Mouse (Mus musculus): ENCODE data around the gene Wwox. TPM values are rescaled to one million over a fixed set of nuclear protein-coding genes. Genes with fewer than 3 reads are reported as not detected.

Wwox gene
- polyA plus RNA-seq, 1 experiment: 12.4 TPM

- Histone ChIP-seq H3K27ac (ENCODE audit: insufficient read depth, low read depth, low read length) (no peak overlapping the region), H3K4me3 (ENCODE audit: insufficient read depth, low read length) (no peak overlapping the region), H3K4me1 (ENCODE audit: control insufficient read depth, insufficient read depth, low read length) (no peaks in the 10 kb centered on the region)
- TF ChIP-seq CTCF (IDR thresholded peaks at IDR 0.05; ENCODE audit: low read depth, low read length): no peak
- no peak for TF ChIP-seq POLR2A (IDR thresholded peaks at IDR 0.05; ENCODE audit: borderline replicate concordance, low read depth, low read length)
These were observed 400.5 kb downstream of the Wwox start for GRCm38 (mm10) chr8:114839998-114840397.

DNA sequence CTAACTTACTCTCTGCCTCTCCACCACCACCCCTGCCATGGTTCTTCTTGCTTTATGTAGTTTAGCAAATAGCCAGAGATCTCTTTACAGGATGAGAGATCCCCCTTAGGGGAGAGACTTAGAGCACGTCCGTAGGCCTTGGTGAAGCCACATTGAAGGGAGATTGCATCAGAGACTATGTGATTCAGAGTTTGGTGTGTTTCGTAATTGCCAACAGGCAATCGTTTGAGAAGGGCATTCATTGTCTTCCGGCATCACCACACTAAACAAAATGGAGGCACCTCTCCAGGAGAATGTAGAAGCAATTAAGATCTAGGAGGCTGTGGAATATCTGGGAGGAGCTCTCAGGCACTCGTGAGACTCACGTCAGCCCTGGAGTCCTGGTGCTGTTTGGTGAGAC lies 408.2 kb downstream of the Wwox start:
- no peaks in the 10 kb centered on the region for H3K4me1 ChIP-seq (ENCODE audit: control insufficient read depth, insufficient read depth, low read length)
- no peak for TF ChIP-seq POLR2A (IDR thresholded peaks at IDR 0.05; ENCODE audit: borderline replicate concordance, low read depth, low read length)
- no peak for TF ChIP-seq CTCF (IDR thresholded peaks at IDR 0.05; ENCODE audit: low read depth, low read length)
- H3K27ac ChIP-seq (ENCODE audit: insufficient read depth, low read depth, low read length): no peak overlapping the region
- no peak overlapping the region for H3K4me3 ChIP-seq (ENCODE audit: insufficient read depth, low read length)

DNA sequence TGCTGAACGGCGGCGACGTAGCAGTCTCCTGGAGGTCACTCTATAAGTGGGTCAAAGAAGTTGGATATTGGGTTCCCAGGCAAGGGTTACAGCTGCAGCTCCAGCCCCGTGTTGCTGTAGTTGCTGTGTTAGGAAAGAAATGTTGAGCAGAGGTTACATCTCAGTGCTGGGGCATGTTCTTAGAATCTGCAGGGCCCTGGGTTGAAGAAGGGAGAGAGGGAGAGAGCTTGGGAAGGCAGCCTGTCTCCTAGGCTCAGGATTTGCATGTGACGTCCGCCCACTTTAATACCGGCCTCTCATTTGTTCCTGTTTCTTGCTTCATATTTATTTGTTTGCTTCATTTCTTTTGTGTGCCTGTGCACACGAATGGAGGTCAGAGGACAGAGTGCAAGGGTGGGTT lies 410.0 kb downstream of the Wwox start:
- no peak overlapping the region for H3K4me3 ChIP-seq (ENCODE audit: insufficient read depth, low read length)
- H3K27ac ChIP-seq (ENCODE audit: insufficient read depth, low read depth, low read length): no peak overlapping the region
- no peak for TF ChIP-seq POLR2A (IDR thresholded peaks at IDR 0.05; ENCODE audit: borderline replicate concordance, low read depth, low read length)
- no peak for TF ChIP-seq CTCF (IDR thresholded peaks at IDR 0.05; ENCODE audit: low read depth, low read length)
- no peaks in the 10 kb centered on the region for H3K4me1 ChIP-seq (ENCODE audit: control insufficient read depth, insufficient read depth, low read length)

DNA sequence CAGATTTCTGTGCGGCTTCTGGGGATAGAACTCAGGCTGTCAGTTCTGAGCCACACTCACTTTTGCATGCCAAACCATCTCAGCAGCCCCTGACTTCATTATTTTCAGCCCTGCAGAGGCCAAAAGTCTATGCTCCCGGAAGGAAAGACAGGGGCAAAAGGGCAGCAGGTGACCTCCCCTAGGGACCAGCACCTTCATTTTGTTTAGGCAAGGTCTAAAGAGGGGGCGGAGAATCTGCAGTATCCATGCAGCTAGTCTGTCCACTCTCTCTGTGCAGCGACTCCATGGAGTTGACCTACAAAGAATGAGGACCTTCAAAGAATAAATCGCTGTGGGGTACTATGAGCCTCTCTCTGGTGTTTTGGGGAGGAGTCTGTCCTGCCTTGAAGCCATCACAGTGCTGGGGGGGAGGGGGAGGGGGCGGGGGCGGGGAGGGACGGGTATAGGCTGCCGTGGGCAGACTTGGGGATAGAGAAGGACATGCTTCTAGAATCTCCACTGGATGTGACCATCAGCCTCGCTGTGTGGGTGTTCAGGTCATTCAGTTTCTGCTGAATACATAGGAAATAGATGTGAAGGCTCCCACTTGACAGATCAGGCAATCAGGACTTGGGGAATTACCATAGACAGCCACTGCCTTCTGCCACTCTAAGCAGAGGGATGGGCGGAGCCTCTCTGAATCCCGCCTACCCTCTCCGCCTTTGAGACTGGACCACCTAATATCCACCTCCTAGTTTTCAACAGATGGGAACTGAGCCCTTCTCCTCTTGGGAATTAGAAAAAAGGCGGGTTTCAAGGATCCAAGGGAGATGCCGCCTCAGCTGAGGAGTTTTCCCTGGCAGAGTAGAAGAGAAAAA lies 410.8 kb downstream of the Wwox start:
- no peaks in the 10 kb centered on the region for H3K4me1 ChIP-seq (ENCODE audit: control insufficient read depth, insufficient read depth, low read length)
- no peak for TF ChIP-seq POLR2A (IDR thresholded peaks at IDR 0.05; ENCODE audit: borderline replicate concordance, low read depth, low read length)
- no peak for TF ChIP-seq CTCF (IDR thresholded peaks at IDR 0.05; ENCODE audit: low read depth, low read length)
- no peak overlapping the region for H3K4me3 ChIP-seq (ENCODE audit: insufficient read depth, low read length)
- no peak overlapping the region for H3K27ac ChIP-seq (ENCODE audit: insufficient read depth, low read depth, low read length)

GRCm38 (mm10) chr8:114853765-114854164 lies 414.3 kb downstream of the Wwox start:
- no peak for TF ChIP-seq CTCF (IDR thresholded peaks at IDR 0.05; ENCODE audit: low read depth, low read length)
- no peak for TF ChIP-seq POLR2A (IDR thresholded peaks at IDR 0.05; ENCODE audit: borderline replicate concordance, low read depth, low read length)
- Histone ChIP-seq H3K4me3 (ENCODE audit: insufficient read depth, low read length) (no peak overlapping the region), H3K4me1 (ENCODE audit: control insufficient read depth, insufficient read depth, low read length) (no peaks in the 10 kb centered on the region), H3K27ac (ENCODE audit: insufficient read depth, low read depth, low read length) (no peak overlapping the region)

- TF ChIP-seq CTCF (IDR thresholded peaks at IDR 0.05; ENCODE audit: low read depth, low read length) (no peak), POLR2A (IDR thresholded peaks at IDR 0.05; ENCODE audit: borderline replicate concordance, low read depth, low read length) (no peak)
- Histone ChIP-seq H3K4me3 (ENCODE audit: insufficient read depth, low read length) (no peak overlapping the region), H3K27ac (ENCODE audit: insufficient read depth, low read depth, low read length) (no peak overlapping the region), H3K4me1 (ENCODE audit: control insufficient read depth, insufficient read depth, low read length) (no peaks in the 10 kb centered on the region)
These were observed 416.4 kb downstream of the Wwox start for GRCm38 (mm10) chr8:114855833-114856232.

- H3K27ac ChIP-seq (ENCODE audit: insufficient read depth, low read depth, low read length): no peak overlapping the region
- no peaks in the 10 kb centered on the region for H3K4me1 ChIP-seq (ENCODE audit: control insufficient read depth, insufficient read depth, low read length)
- no peak overlapping the region for H3K4me3 ChIP-seq (ENCODE audit: insufficient read depth, low read length)
- no peak for TF ChIP-seq CTCF (IDR thresholded peaks at IDR 0.05; ENCODE audit: low read depth, low read length)
- TF ChIP-seq POLR2A (IDR thresholded peaks at IDR 0.05; ENCODE audit: borderline replicate concordance, low read depth, low read length): no peak
These were observed 426.5 kb downstream of the Wwox start for GRCm38 (mm10) chr8:114865911-114866310.

GRCm38 (mm10) chr8:114869321-114869720 lies 429.9 kb downstream of the Wwox start:
- H3K27ac ChIP-seq (ENCODE audit: insufficient read depth, low read depth, low read length): no peak overlapping the region
- H3K4me1 ChIP-seq (ENCODE audit: control insufficient read depth, insufficient read depth, low read length): no peaks in the 10 kb centered on the region
- H3K4me3 ChIP-seq (ENCODE audit: insufficient read depth, low read length): no peak overlapping the region
- no peak for TF ChIP-seq POLR2A (IDR thresholded peaks at IDR 0.05; ENCODE audit: borderline replicate concordance, low read depth, low read length)
- no peak for TF ChIP-seq CTCF (IDR thresholded peaks at IDR 0.05; ENCODE audit: low read depth, low read length)

- H3K4me3 ChIP-seq (ENCODE audit: insufficient read depth, low read length): no peak overlapping the region
- no peak for TF ChIP-seq CTCF (IDR thresholded peaks at IDR 0.05; ENCODE audit: low read depth, low read length)
- no peak for TF ChIP-seq POLR2A (IDR thresholded peaks at IDR 0.05; ENCODE audit: borderline replicate concordance, low read depth, low read length)
- H3K27ac ChIP-seq (ENCODE audit: insufficient read depth, low read depth, low read length): no peak overlapping the region
- H3K4me1 ChIP-seq (ENCODE audit: control insufficient read depth, insufficient read depth, low read length): no peaks in the 10 kb centered on the region
These were observed 431.0 kb downstream of the Wwox start for GRCm38 (mm10) chr8:114870410-114870809.

DNA sequence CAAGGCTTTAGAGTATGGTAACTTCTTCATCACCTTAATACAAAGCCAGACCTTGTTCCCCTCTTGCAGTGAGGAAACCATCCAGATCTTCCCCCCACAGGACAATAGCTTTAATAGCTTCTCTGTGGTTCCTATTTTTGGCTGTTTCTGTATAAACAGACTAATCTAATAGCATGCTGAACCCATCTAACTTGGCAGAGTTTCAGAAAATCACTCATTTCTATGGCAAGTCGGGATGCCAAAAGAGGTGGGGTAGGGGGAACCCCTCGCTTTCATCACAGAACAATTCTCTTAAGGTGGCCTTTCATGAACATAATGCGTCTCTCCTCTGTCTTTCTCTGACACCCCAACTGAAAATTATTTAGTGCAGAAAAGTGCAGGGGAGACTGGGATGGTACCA lies 433.0 kb downstream of the Wwox start:
- no peaks in the 10 kb centered on the region for H3K4me1 ChIP-seq (ENCODE audit: control insufficient read depth, insufficient read depth, low read length)
- no peak overlapping the region for H3K4me3 ChIP-seq (ENCODE audit: insufficient read depth, low read length)
- no peak overlapping the region for H3K27ac ChIP-seq (ENCODE audit: insufficient read depth, low read depth, low read length)
- TF ChIP-seq CTCF (IDR thresholded peaks at IDR 0.05; ENCODE audit: low read depth, low read length): no peak
- TF ChIP-seq POLR2A (IDR thresholded peaks at IDR 0.05; ENCODE audit: borderline replicate concordance, low read depth, low read length): no peak
